Mouse (Mus musculus): ENCODE measurements around the gene Mapkapk3. TPM values are rescaled to one million over a fixed set of nuclear protein-coding genes. Genes with fewer than 3 reads are reported as not detected.

The Mapkapk3 gene
- polyA plus RNA-seq, 1 experiment from 2014 or later: 2.0 TPM

GRCm38 (mm10) chr9:107305601-107306542 is 16.2 kb upstream of the Mapkapk3 start:
- ATAC-seq: no peak
- no peak overlapping the region for H3K4me3 ChIP-seq
- 75% methylated on average over 13 of the region's 13 CpGs for WGBS
- no peak overlapping the region for H3K27ac ChIP-seq
- H3K4me1 ChIP-seq: no peaks in the 10 kb centered on the region
- H3K36me3 ChIP-seq (ENCODE audit: poor library complexity, severe bottlenecking): peaks cover 14% of the 10 kb centered on the region
- no peaks in the 10 kb centered on the region for H3K27me3 ChIP-seq
- no peak overlapping the region for H3K9ac ChIP-seq
- H3K9me3 ChIP-seq (replicated peaks): no peaks in the 10 kb centered on the region
- H3K4me2 ChIP-seq: no peak overlapping the region

DNA sequence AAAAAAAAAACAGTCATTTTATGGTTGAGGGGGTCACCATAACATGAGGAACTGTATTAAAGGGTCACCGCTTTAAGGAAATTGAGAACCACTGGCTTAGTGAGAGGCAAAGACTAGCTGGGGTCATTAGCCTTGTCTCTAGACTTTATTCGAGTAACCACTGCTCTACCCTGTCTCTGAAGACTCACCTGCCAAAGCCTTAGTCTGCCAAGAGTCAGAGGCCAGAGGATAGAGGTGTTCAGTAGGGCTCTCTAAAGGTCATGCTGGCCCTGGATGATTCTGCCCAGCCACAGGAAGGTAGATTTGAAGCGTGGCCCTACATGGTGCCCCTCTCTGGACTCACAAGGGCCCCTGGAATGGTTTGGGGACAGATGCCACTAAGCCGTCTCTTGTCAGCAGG is 15.3 kb upstream of the Mapkapk3 start:
- H3K27me3 ChIP-seq: no peaks in the 10 kb centered on the region
- peaks cover 22% of the 10 kb centered on the region for H3K36me3 ChIP-seq (ENCODE audit: poor library complexity, severe bottlenecking)
- no peak for ATAC-seq
- no peak overlapping the region for H3K4me2 ChIP-seq
- no peak overlapping the region for H3K9ac ChIP-seq
- no peaks in the 10 kb centered on the region for H3K4me1 ChIP-seq
- no peak overlapping the region for H3K4me3 ChIP-seq
- 87% methylated on average over 4 of the region's 4 CpGs for WGBS
- H3K9me3 ChIP-seq (replicated peaks): no peaks in the 10 kb centered on the region
- H3K27ac ChIP-seq: no peak overlapping the region

- WGBS: 91% methylated on average over 3 of the region's 3 CpGs
- no peaks in the 10 kb centered on the region for H3K9me3 ChIP-seq (replicated peaks)
- H3K27ac ChIP-seq: no peak overlapping the region
- no peak for ATAC-seq
- no peaks in the 10 kb centered on the region for H3K4me1 ChIP-seq
- H3K4me3 ChIP-seq: no peak overlapping the region
- peaks cover 22% of the 10 kb centered on the region for H3K36me3 ChIP-seq (ENCODE audit: poor library complexity, severe bottlenecking)
- H3K27me3 ChIP-seq: no peaks in the 10 kb centered on the region
- H3K9ac ChIP-seq: no peak overlapping the region
- no peak overlapping the region for H3K4me2 ChIP-seq
Measured at GRCm38 (mm10) chr9:107304383-107304782, 14.7 kb upstream of the Mapkapk3 start.

DNA sequence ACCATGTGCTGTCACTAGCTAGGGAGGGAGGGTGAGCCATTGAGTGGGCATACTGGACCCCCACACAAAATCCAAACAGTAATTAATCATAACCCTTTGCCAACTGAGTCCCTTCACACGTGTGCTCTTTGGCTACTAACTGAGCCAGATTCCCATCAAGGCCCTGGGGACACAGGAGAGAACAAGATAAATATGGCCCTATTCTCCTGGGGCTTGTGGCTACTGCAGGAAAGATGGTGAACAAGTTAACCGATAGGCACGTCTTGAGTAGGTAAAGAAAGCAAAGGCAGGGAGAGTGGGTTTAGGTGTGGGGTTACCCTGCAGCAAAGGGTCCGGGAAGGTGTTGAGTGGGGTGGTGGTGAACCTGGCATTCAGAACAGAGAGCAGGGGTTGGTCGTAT is 14.2 kb upstream of the Mapkapk3 start:
- H3K27me3 ChIP-seq: no peaks in the 10 kb centered on the region
- no peak for ATAC-seq

GRCm38 (mm10) chr9:107303121-107303820 is 13.6 kb upstream of the Mapkapk3 start:
- H3K27me3 ChIP-seq: no peaks in the 10 kb centered on the region

More for the DNA sequence above, 14.2 kb upstream of the Mapkapk3 start:
- Histone ChIP-seq H3K9me3 (replicated peaks) (no peaks in the 10 kb centered on the region), H3K27ac (no peak overlapping the region), H3K4me1 (no peaks in the 10 kb centered on the region), H3K9ac (no peak overlapping the region; the same call in 1 of the 2 replicates), H3K4me3 (no peak overlapping the region), H3K36me3 (ENCODE audit: poor library complexity, severe bottlenecking) (peaks cover 22% of the 10 kb centered on the region), H3K4me2 (no peak overlapping the region)
- WGBS: 88% methylated on average over 5 of the region's 5 CpGs

GRCm38 (mm10) chr9:107302592-107302991 is 12.9 kb upstream of the Mapkapk3 start:
- no peak overlapping the region for H3K9ac ChIP-seq
- peaks cover 8% of the 10 kb centered on the region; the same call in 1 of the 2 replicates for H3K4me1 ChIP-seq
- no peak overlapping the region for H3K4me2 ChIP-seq
- no peak overlapping the region for H3K4me3 ChIP-seq
- no peaks in the 10 kb centered on the region for H3K27me3 ChIP-seq
- WGBS: 88% methylated on average over 7 of the region's 7 CpGs
- ATAC-seq: no peak
- no peaks in the 10 kb centered on the region for H3K9me3 ChIP-seq (replicated peaks)
- peaks cover 22% of the 10 kb centered on the region for H3K36me3 ChIP-seq (ENCODE audit: poor library complexity, severe bottlenecking)
- H3K27ac ChIP-seq: no peak overlapping the region

More at GRCm38 (mm10) chr9:107303121-107303820, 13.6 kb upstream of the Mapkapk3 start:
- H3K4me1 ChIP-seq: peaks cover 1% of the 10 kb centered on the region; the same call in 1 of the 2 replicates
- H3K4me3 ChIP-seq: no peak overlapping the region
- ATAC-seq: no peak
- peaks cover 22% of the 10 kb centered on the region for H3K36me3 ChIP-seq (ENCODE audit: poor library complexity, severe bottlenecking)
- no peak overlapping the region for H3K4me2 ChIP-seq
- H3K9me3 ChIP-seq (replicated peaks): no peaks in the 10 kb centered on the region
- WGBS: 81% methylated on average over 9 of the region's 9 CpGs
- H3K27ac ChIP-seq: no peak overlapping the region
- no peak overlapping the region for H3K9ac ChIP-seq

GRCm38 (mm10) chr9:107301554-107302331 is 12.1 kb upstream of the Mapkapk3 start:
- H3K27me3 ChIP-seq: no peaks in the 10 kb centered on the region
- H3K9me3 ChIP-seq (replicated peaks): no peaks in the 10 kb centered on the region
- ATAC-seq: no peak
- WGBS: 91% methylated on average over 17 of the region's 17 CpGs
- peaks cover 22% of the 10 kb centered on the region for H3K36me3 ChIP-seq (ENCODE audit: poor library complexity, severe bottlenecking)
- no peak overlapping the region for H3K4me2 ChIP-seq
- peaks cover 16% of the 10 kb centered on the region for H3K4me1 ChIP-seq
- no peak overlapping the region for H3K4me3 ChIP-seq
- no peak overlapping the region for H3K9ac ChIP-seq
- H3K27ac ChIP-seq: no peak overlapping the region

DNA sequence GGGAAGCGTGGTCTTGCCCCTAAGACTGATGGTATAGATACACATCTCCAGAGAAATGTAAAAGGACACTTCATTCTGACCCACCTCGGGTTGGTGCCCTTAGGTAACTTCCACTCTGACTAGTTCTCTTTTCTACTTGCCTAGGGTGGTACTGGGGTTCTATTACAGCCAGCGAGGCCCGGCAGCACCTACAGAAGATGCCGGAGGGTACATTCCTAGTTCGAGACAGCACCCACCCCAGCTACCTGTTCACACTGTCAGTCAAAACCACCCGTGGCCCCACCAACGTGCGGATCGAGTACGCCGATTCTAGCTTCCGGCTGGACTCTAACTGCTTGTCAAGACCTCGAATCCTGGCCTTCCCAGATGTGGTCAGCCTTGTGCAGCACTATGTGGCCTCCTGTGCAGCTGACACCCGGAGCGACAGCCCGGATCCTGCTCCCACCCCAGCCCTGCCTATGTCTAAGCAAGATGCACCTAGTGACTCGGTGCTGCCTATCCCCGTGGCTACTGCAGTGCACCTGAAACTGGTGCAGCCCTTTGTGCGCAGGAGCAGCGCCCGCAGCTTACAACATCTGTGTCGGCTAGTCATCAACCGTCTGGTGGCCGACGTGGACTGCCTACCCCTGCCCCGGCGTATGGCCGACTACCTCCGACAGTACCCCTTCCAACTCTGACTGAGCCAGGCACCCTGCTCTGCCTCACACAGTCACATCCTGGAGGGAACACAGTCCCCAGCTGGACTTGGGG is 10.7 kb upstream of the Mapkapk3 start:
- ATAC-seq: no peak
- H3K4me1 ChIP-seq: peaks cover 17% of the 10 kb centered on the region
- H3K4me2 ChIP-seq: no peak overlapping the region

GRCm38 (mm10) chr9:107299783-107300182 is 10.1 kb upstream of the Mapkapk3 start:
- Histone ChIP-seq H3K36me3 (ENCODE audit: poor library complexity, severe bottlenecking) (peaks cover 22% of the 10 kb centered on the region), H3K9me3 (replicated peaks) (no peaks in the 10 kb centered on the region), H3K27me3 (peaks cover 7% of the 10 kb centered on the region), H3K4me1 (peaks cover 17% of the 10 kb centered on the region), H3K4me3 (no peak overlapping the region), H3K9ac (no peak overlapping the region), H3K4me2 (no peak overlapping the region), H3K27ac (no peak overlapping the region)
- no peak for ATAC-seq
- WGBS: 88% methylated on average over 7 of the region's 7 CpGs

More for the DNA sequence above, 10.7 kb upstream of the Mapkapk3 start:
- H3K36me3 ChIP-seq (ENCODE audit: poor library complexity, severe bottlenecking): peaks cover 22% of the 10 kb centered on the region
- H3K9ac ChIP-seq: no peak overlapping the region
- no peaks in the 10 kb centered on the region for H3K9me3 ChIP-seq (replicated peaks)
- 94% methylated on average over 30 of the region's 30 CpGs for WGBS
- H3K4me3 ChIP-seq: no peak overlapping the region
- H3K27me3 ChIP-seq: peaks cover 4% of the 10 kb centered on the region
- H3K27ac ChIP-seq: no peak overlapping the region

DNA sequence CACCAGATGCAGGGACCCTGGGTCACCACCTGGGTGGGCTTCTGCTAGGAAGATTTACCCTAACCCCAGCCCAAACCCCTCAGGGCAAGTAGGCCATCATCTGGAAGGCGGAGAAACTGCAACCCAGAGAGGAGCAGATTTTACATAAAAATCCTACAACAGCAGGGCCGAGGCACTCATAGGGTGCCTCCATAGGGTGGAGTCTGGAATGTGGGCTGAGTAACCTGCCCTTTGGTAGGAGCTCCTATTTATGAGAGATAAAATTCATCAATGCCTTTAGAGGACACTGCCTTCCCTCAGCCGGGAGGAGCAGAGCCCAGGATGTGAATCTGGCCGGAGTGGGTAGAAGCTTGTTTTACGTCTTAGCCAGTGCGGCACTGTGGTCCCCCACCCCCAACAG is 9.2 kb upstream of the Mapkapk3 start:
- Histone ChIP-seq H3K4me3 (no peak overlapping the region), H3K4me1 (peaks cover 17% of the 10 kb centered on the region), H3K4me2 (no peak overlapping the region), H3K9me3 (replicated peaks) (no peaks in the 10 kb centered on the region), H3K9ac (no peak overlapping the region), H3K27me3 (peaks cover 9% of the 10 kb centered on the region), H3K27ac (no peak overlapping the region), H3K36me3 (ENCODE audit: poor library complexity, severe bottlenecking) (peaks cover 22% of the 10 kb centered on the region)
- WGBS: 89% methylated on average over 6 of the region's 6 CpGs
- ATAC-seq: no peak

DNA sequence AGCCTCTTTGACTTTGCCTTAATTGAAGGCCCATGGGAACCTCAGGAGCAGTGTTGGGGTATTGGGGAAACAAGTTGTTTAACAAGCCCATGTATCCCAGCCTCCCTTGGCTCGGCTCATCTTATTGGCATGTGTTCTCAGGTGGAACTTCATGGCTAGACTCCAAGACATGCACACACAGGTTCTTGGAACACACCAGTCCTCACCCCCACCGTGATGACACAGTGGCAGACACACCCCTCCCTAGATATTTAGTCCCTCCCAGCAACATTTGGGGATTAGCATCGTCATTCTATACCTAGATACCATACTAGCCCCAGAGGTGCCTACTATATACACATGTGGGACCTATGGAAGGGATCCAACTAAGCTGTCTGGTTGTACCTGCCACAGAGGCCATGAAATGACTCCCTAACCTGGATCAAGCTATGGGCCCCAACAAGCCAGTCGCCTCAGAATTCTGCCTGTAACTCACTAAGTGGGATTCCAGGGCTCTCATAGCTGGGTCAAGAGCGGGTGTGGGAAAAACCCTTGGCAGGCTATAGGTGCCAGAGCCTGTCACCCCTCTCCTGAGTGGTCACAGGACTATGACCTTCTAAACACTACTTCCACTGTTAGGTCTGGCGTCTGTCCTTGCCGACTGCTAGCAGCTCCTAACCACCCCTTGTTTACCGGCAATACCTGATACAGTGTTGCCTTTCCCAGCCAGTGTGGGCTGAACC is 8.5 kb upstream of the Mapkapk3 start:
- Histone ChIP-seq H3K9ac (no peak overlapping the region), H3K4me3 (no peak overlapping the region), H3K27me3 (peaks cover 13% of the 10 kb centered on the region), H3K9me3 (replicated peaks) (no peaks in the 10 kb centered on the region), H3K4me1 (peaks cover 17% of the 10 kb centered on the region), H3K36me3 (ENCODE audit: poor library complexity, severe bottlenecking) (peaks cover 22% of the 10 kb centered on the region), H3K27ac (no peak overlapping the region), H3K4me2 (peak overlapping the region; percentile 81)
- no peak for ATAC-seq
- WGBS: 90% methylated on average over 8 of the region's 8 CpGs

All from forebrain, embryonic 13.5 days (tissue).